Mouse (Mus musculus) heart, embryonic 10.5 days (tissue): ENCODE results near the gene Xxylt1. TPM values are rescaled to one million over a fixed set of nuclear protein-coding genes. Genes with fewer than 3 reads are reported as not detected.

Source experiments
- DNase-seq: peaks from one replicate; pipeline ENCODE4 v3.0.0-alpha.2; 2017; ENCODE audit warnings: low spot score
- H3K27ac ChIP-seq: fragments of 300-500 bp; sonication (generic); 2 replicates; pipeline ENCODE4 v1.5.1; 2016; ENCODE audit warnings: mild to moderate bottlenecking
- H3K27me3 ChIP-seq: fragments of 300-500 bp; sonication (generic); 2 replicates; pipeline ENCODE4 v1.6.1; 2016; ENCODE audit warnings: mild to moderate bottlenecking; ENCODE audit not compliant: poor library complexity, insufficient read depth, severe bottlenecking
- H3K36me3 ChIP-seq: fragments of 300-500 bp; sonication (generic); 2 replicates; pipeline ENCODE4 v1.6.1; 2016; ENCODE audit warnings: mild to moderate bottlenecking, moderate library complexity
- H3K4me1 ChIP-seq: fragments of 300-500 bp; sonication (generic); 2 replicates; pipeline ENCODE4 v1.6.1; 2016; ENCODE audit warnings: mild to moderate bottlenecking
- H3K4me3 ChIP-seq: fragments of 300-500 bp; sonication (generic); 2 replicates; pipeline ENCODE4 v1.5.1; 2016; ENCODE audit warnings: mild to moderate bottlenecking, moderate library complexity
- H3K9me3 ChIP-seq: fragments of 300-500 bp; sonication (generic); 2 replicates; pipeline ENCODE4 v1.6.1; 2016; ENCODE audit warnings: mild to moderate bottlenecking, moderate library complexity
- WGBS: fragments of 180-500 bp; shearing (Covaris S2); methylation state at CpG from one replicate; pipeline ENCODE4 v1.1.7; 2016; 5-methylcytosine and 5-hydroxymethylcytosine counted together
- polyA plus RNA-seq: library from polyadenylated mRNA; unstranded; fragments of >200 nt; fragmentation: Nextera tagmentation; extraction: Ambion mirVana; gene quantifications from 2 replicates; pipeline ENCODE4 v1.2.1, GENCODE M21; 2016

Xxylt1 gene
- polyA plus RNA-seq, 1 experiment from 2014 or later = 15.0 TPM

GRCm38 (mm10) chr16:30933366-30933765 is 147.9 kb downstream of the Xxylt1 start:
- H3K4me1 ChIP-seq = peaks cover 28% of the 10 kb centered on the region
- no peaks in the 10 kb centered on the region; the same call in 1 of the 2 replicates for H3K9me3 ChIP-seq
- H3K36me3 ChIP-seq = no peaks in the 10 kb centered on the region
- H3K4me3 ChIP-seq = no peak overlapping the region
- no peak overlapping the region for H3K27ac ChIP-seq
- no peaks in the 10 kb centered on the region for H3K27me3 ChIP-seq
- DNase-seq = peak; percentile 68
- WGBS = 82% methylated on average over 8 of the region's 8 CpGs

- H3K4me3 ChIP-seq = no peak overlapping the region
- no peaks in the 10 kb centered on the region; the same call in 1 of the 2 replicates for H3K9me3 ChIP-seq
- H3K27ac ChIP-seq = no peak overlapping the region
- no peaks in the 10 kb centered on the region for H3K27me3 ChIP-seq
- peaks cover 30% of the 10 kb centered on the region for H3K4me1 ChIP-seq
- WGBS = 61% methylated on average over 4 of the region's 4 CpGs
- no peaks in the 10 kb centered on the region for H3K36me3 ChIP-seq
- no peak for DNase-seq
These were observed 148.4 kb downstream of the Xxylt1 start for GRCm38 (mm10) chr16:30932791-30933190.

- Histone ChIP-seq H3K9me3 (no peaks in the 10 kb centered on the region; the same call in 1 of the 2 replicates), H3K4me3 (no peak overlapping the region), H3K4me1 (peaks cover 28% of the 10 kb centered on the region), H3K27me3 (no peaks in the 10 kb centered on the region), H3K36me3 (no peaks in the 10 kb centered on the region), H3K27ac (no peak overlapping the region)
- 85% methylated on average over 5 of the region's 5 CpGs for WGBS
- DNase-seq = peak; percentile 72
These were observed 149.0 kb downstream of the Xxylt1 start for GRCm38 (mm10) chr16:30932196-30932595.

GRCm38 (mm10) chr16:30929165-30929564 is 152.1 kb downstream of the Xxylt1 start:
- no peak overlapping the region for H3K4me3 ChIP-seq
- H3K9me3 ChIP-seq = no peaks in the 10 kb centered on the region; the same call in 1 of the 2 replicates
- DNase-seq = no peak
- WGBS = 83% methylated on average over 3 of the region's 3 CpGs
- peaks cover 17% of the 10 kb centered on the region for H3K4me1 ChIP-seq
- no peaks in the 10 kb centered on the region for H3K27me3 ChIP-seq
- no peaks in the 10 kb centered on the region for H3K36me3 ChIP-seq
- no peak overlapping the region for H3K27ac ChIP-seq

- peaks cover 15% of the 10 kb centered on the region for H3K4me1 ChIP-seq
- 55% methylated on average over 8 of the region's 8 CpGs for WGBS
These were observed 153.0 kb downstream of the Xxylt1 start for GRCm38 (mm10) chr16:30928076-30928750.

GRCm38 (mm10) chr16:30925496-30925895 is 155.7 kb downstream of the Xxylt1 start:
- peak; percentile 59 for DNase-seq
- no peaks in the 10 kb centered on the region for H3K27me3 ChIP-seq
- 72% methylated on average over 4 of the region's 4 CpGs for WGBS
- peaks cover 1% of the 10 kb centered on the region for H3K9me3 ChIP-seq
- H3K4me3 ChIP-seq = no peak overlapping the region
- H3K27ac ChIP-seq = no peak overlapping the region
- peaks cover 15% of the 10 kb centered on the region for H3K4me1 ChIP-seq
- peaks cover under 1% of the 10 kb centered on the region; the same call in 1 of the 2 replicates for H3K36me3 ChIP-seq

More at GRCm38 (mm10) chr16:30928076-30928750, 153.0 kb downstream of the Xxylt1 start:
- Histone ChIP-seq H3K4me3 (no peak overlapping the region), H3K27me3 (no peaks in the 10 kb centered on the region), H3K36me3 (no peaks in the 10 kb centered on the region), H3K9me3 (no peaks in the 10 kb centered on the region; the same call in 1 of the 2 replicates), H3K27ac (no peak overlapping the region)
- DNase-seq = no peak

- no peak overlapping the region for H3K4me3 ChIP-seq
- H3K27ac ChIP-seq = no peak overlapping the region
- peaks cover 8% of the 10 kb centered on the region; the same call in 1 of the 2 replicates for H3K36me3 ChIP-seq
- peaks cover 15% of the 10 kb centered on the region for H3K4me1 ChIP-seq
- 66% methylated on average over 7 of the region's 7 CpGs for WGBS
- DNase-seq = peak; percentile 67
- H3K27me3 ChIP-seq = no peaks in the 10 kb centered on the region
- H3K9me3 ChIP-seq = peaks cover 7% of the 10 kb centered on the region
These were observed 157.3 kb downstream of the Xxylt1 start for GRCm38 (mm10) chr16:30923899-30924298.

- no peaks in the 10 kb centered on the region for H3K27me3 ChIP-seq
- no peak overlapping the region for H3K27ac ChIP-seq
- peaks cover 8% of the 10 kb centered on the region; the same call in 1 of the 2 replicates for H3K36me3 ChIP-seq
- no peak for DNase-seq
- WGBS = 74% methylated on average over 1 of the region's 1 CpGs
- peaks cover 7% of the 10 kb centered on the region for H3K9me3 ChIP-seq
- peaks cover 7% of the 10 kb centered on the region for H3K4me1 ChIP-seq
- no peak overlapping the region for H3K4me3 ChIP-seq
These were observed 158.7 kb downstream of the Xxylt1 start for GRCm38 (mm10) chr16:30922548-30922947.

- no peak for DNase-seq
- Histone ChIP-seq H3K36me3 (peaks cover 8% of the 10 kb centered on the region; the same call in 1 of the 2 replicates), H3K4me1 (no peaks in the 10 kb centered on the region), H3K27me3 (no peaks in the 10 kb centered on the region), H3K27ac (no peak overlapping the region), H3K4me3 (no peak overlapping the region), H3K9me3 (peaks cover 7% of the 10 kb centered on the region)
- WGBS = 85% methylated on average over 7 of the region's 7 CpGs
These were observed 162.4 kb downstream of the Xxylt1 start for GRCm38 (mm10) chr16:30918866-30919265.

- Histone ChIP-seq H3K4me3 (no peak overlapping the region), H3K36me3 (peaks cover 8% of the 10 kb centered on the region; the same call in 1 of the 2 replicates), H3K4me1 (no peaks in the 10 kb centered on the region), H3K27me3 (no peaks in the 10 kb centered on the region), H3K9me3 (peaks cover 7% of the 10 kb centered on the region), H3K27ac (no peak overlapping the region)
- WGBS = 90% methylated on average over 3 of the region's 3 CpGs
- DNase-seq = no peak
These were observed 164.3 kb downstream of the Xxylt1 start for GRCm38 (mm10) chr16:30916931-30917330.

- no peak overlapping the region for H3K27ac ChIP-seq
- 88% methylated on average over 14 of the region's 14 CpGs for WGBS
- H3K36me3 ChIP-seq = peaks cover 8% of the 10 kb centered on the region; the same call in 1 of the 2 replicates
- DNase-seq = no peak
- H3K27me3 ChIP-seq = no peaks in the 10 kb centered on the region
- H3K4me3 ChIP-seq = no peak overlapping the region
- H3K4me1 ChIP-seq = no peaks in the 10 kb centered on the region
- H3K9me3 ChIP-seq = peaks cover 7% of the 10 kb centered on the region
These were observed 165.5 kb downstream of the Xxylt1 start for GRCm38 (mm10) chr16:30915611-30916220.
